Mouse (Mus musculus): ENCODE results near the gene Txndc8. TPM values are rescaled to one million over a fixed set of nuclear protein-coding genes. Genes with fewer than 3 reads are reported as not detected.

The Txndc8 gene
- polyA plus RNA-seq, 1 experiment = not detected

GRCm38 (mm10) chr4:58032714-58033113, 23.8 kb upstream of the Txndc8 start:
- TF ChIP-seq CTCF (IDR thresholded peaks at IDR 0.05; ENCODE audit: extremely low read depth, insufficient read depth, low read length) (no peak), POLR2A (IDR thresholded peaks at IDR 0.05; ENCODE audit: extremely low read depth, insufficient read depth, low read length) (no peak)
- Histone ChIP-seq H3K27ac (ENCODE audit: insufficient read depth, low read length) (no peak overlapping the region), H3K4me1 (ENCODE audit: control insufficient read depth, insufficient read depth, low read length) (no peaks in the 10 kb centered on the region), H3K4me3 (ENCODE audit: insufficient read depth, low read length) (no peak overlapping the region)

GRCm38 (mm10) chr4:58003501-58003900, 5.4 kb downstream of the Txndc8 start:
- no peak overlapping the region for H3K4me3 ChIP-seq (ENCODE audit: insufficient read depth, low read length)
- no peak overlapping the region for H3K27ac ChIP-seq (ENCODE audit: insufficient read depth, low read length)
- H3K4me1 ChIP-seq (ENCODE audit: control insufficient read depth, insufficient read depth, low read length) = no peaks in the 10 kb centered on the region
- no peak for TF ChIP-seq CTCF (IDR thresholded peaks at IDR 0.05; ENCODE audit: extremely low read depth, insufficient read depth, low read length)

- Histone ChIP-seq H3K4me3 (ENCODE audit: insufficient read depth, low read length) (no peak overlapping the region), H3K27ac (ENCODE audit: insufficient read depth, low read length) (no peak overlapping the region), H3K4me1 (ENCODE audit: control insufficient read depth, insufficient read depth, low read length) (no peaks in the 10 kb centered on the region)
- no peak for TF ChIP-seq CTCF (IDR thresholded peaks at IDR 0.05; ENCODE audit: extremely low read depth, insufficient read depth, low read length)
- TF ChIP-seq POLR2A (IDR thresholded peaks at IDR 0.05; ENCODE audit: extremely low read depth, insufficient read depth, low read length) = no peak
Observed at GRCm38 (mm10) chr4:57991425-57991824, 17.5 kb downstream of the Txndc8 start.

GRCm38 (mm10) chr4:57974400-57975117, 34.4 kb downstream of the Txndc8 start:
- Histone ChIP-seq H3K4me3 (ENCODE audit: insufficient read depth, low read length) (no peak overlapping the region), H3K27ac (ENCODE audit: insufficient read depth, low read length) (no peak overlapping the region), H3K4me1 (ENCODE audit: control insufficient read depth, insufficient read depth, low read length) (no peaks in the 10 kb centered on the region)
- TF ChIP-seq CTCF (IDR thresholded peaks at IDR 0.05; ENCODE audit: extremely low read depth, insufficient read depth, low read length) (no peak), POLR2A (IDR thresholded peaks at IDR 0.05; ENCODE audit: extremely low read depth, insufficient read depth, low read length) (no peak)

- Histone ChIP-seq H3K27ac (ENCODE audit: insufficient read depth, low read length) (no peak overlapping the region), H3K4me1 (ENCODE audit: control insufficient read depth, insufficient read depth, low read length) (no peaks in the 10 kb centered on the region), H3K4me3 (ENCODE audit: insufficient read depth, low read length) (no peak overlapping the region)
- no peak for TF ChIP-seq POLR2A (IDR thresholded peaks at IDR 0.05; ENCODE audit: extremely low read depth, insufficient read depth, low read length)
- TF ChIP-seq CTCF (IDR thresholded peaks at IDR 0.05; ENCODE audit: extremely low read depth, insufficient read depth, low read length) = no peak
Observed at GRCm38 (mm10) chr4:57973592-57974268, 35.2 kb downstream of the Txndc8 start.

GRCm38 (mm10) chr4:57970285-57970684, 38.6 kb downstream of the Txndc8 start:
- no peak overlapping the region for H3K27ac ChIP-seq (ENCODE audit: insufficient read depth, low read length)
- no peak overlapping the region for H3K4me3 ChIP-seq (ENCODE audit: insufficient read depth, low read length)
- TF ChIP-seq CTCF (IDR thresholded peaks at IDR 0.05; ENCODE audit: extremely low read depth, insufficient read depth, low read length) (no peak), POLR2A (IDR thresholded peaks at IDR 0.05; ENCODE audit: extremely low read depth, insufficient read depth, low read length) (no peak)
- no peaks in the 10 kb centered on the region for H3K4me1 ChIP-seq (ENCODE audit: control insufficient read depth, insufficient read depth, low read length)

GRCm38 (mm10) chr4:57967195-57967594, 41.7 kb downstream of the Txndc8 start:
- Histone ChIP-seq H3K4me1 (ENCODE audit: control insufficient read depth, insufficient read depth, low read length) (no peaks in the 10 kb centered on the region), H3K4me3 (ENCODE audit: insufficient read depth, low read length) (no peak overlapping the region), H3K27ac (ENCODE audit: insufficient read depth, low read length) (no peak overlapping the region)
- TF ChIP-seq CTCF (IDR thresholded peaks at IDR 0.05; ENCODE audit: extremely low read depth, insufficient read depth, low read length) (no peak), POLR2A (IDR thresholded peaks at IDR 0.05; ENCODE audit: extremely low read depth, insufficient read depth, low read length) (no peak)

- no peak overlapping the region for H3K4me3 ChIP-seq (ENCODE audit: insufficient read depth, low read length)
- no peak for TF ChIP-seq POLR2A (IDR thresholded peaks at IDR 0.05; ENCODE audit: extremely low read depth, insufficient read depth, low read length)
- no peak for TF ChIP-seq CTCF (IDR thresholded peaks at IDR 0.05; ENCODE audit: extremely low read depth, insufficient read depth, low read length)
Observed at GRCm38 (mm10) chr4:57965516-57965915, 43.4 kb downstream of the Txndc8 start.

GRCm38 (mm10) chr4:57964143-57964542, 44.8 kb downstream of the Txndc8 start:
- Histone ChIP-seq H3K4me1 (ENCODE audit: control insufficient read depth, insufficient read depth, low read length) (no peaks in the 10 kb centered on the region), H3K27ac (ENCODE audit: insufficient read depth, low read length) (no peak overlapping the region), H3K4me3 (ENCODE audit: insufficient read depth, low read length) (no peak overlapping the region)
- TF ChIP-seq POLR2A (IDR thresholded peaks at IDR 0.05; ENCODE audit: extremely low read depth, insufficient read depth, low read length) = no peak
- no peak for TF ChIP-seq CTCF (IDR thresholded peaks at IDR 0.05; ENCODE audit: extremely low read depth, insufficient read depth, low read length)

More at GRCm38 (mm10) chr4:57965516-57965915, 43.4 kb downstream of the Txndc8 start:
- Histone ChIP-seq H3K27ac (ENCODE audit: insufficient read depth, low read length) (no peak overlapping the region), H3K4me1 (ENCODE audit: control insufficient read depth, insufficient read depth, low read length) (no peaks in the 10 kb centered on the region)

GRCm38 (mm10) chr4:57959056-57959455, 49.9 kb downstream of the Txndc8 start:
- Histone ChIP-seq H3K4me3 (ENCODE audit: insufficient read depth, low read length) (no peak overlapping the region), H3K27ac (ENCODE audit: insufficient read depth, low read length) (no peak overlapping the region), H3K4me1 (ENCODE audit: control insufficient read depth, insufficient read depth, low read length) (peaks cover 2% of the 10 kb centered on the region; the same call in 1 of the 2 replicates)
- TF ChIP-seq CTCF (IDR thresholded peaks at IDR 0.05; ENCODE audit: extremely low read depth, insufficient read depth, low read length) = no peak
- TF ChIP-seq POLR2A (IDR thresholded peaks at IDR 0.05; ENCODE audit: extremely low read depth, insufficient read depth, low read length) = no peak

Data from cortical plate, adult 2 months (tissue).